Mouse (Mus musculus): Measurements from ENCODE around the gene Sco1. TPM values are rescaled to one million over a fixed set of nuclear protein-coding genes. Genes with fewer than 3 reads are reported as not detected.

The Sco1 gene
- polyA plus RNA-seq, 1 experiment from 2014 or later = 13.4 TPM

- Histone ChIP-seq H3K4me2 (replicated peaks; ENCODE audit: low read depth) (no peak overlapping the region), H3K9me3 (ENCODE audit: control insufficient read depth) (no peaks in the 10 kb centered on the region), H3K27ac (ENCODE audit: low read depth, low read length) (no peak overlapping the region), H3K4me3 (ENCODE audit: low read depth, low read length) (no peak overlapping the region), H3K4me1 (replicated peaks; ENCODE audit: control insufficient read depth, insufficient read depth, low read length) (no peaks in the 10 kb centered on the region), H3K9ac (ENCODE audit: low read depth, low read length) (no peak overlapping the region), H3K27me3 (replicated peaks; ENCODE audit: control insufficient read depth, insufficient read depth, low read length) (peaks cover 8% of the 10 kb centered on the region), H3K36me3 (ENCODE audit: control insufficient read depth, insufficient read depth) (no peaks in the 10 kb centered on the region)
- WGBS = 74% methylated on average over 11 of the region's 11 CpGs
- no peak for TF ChIP-seq CTCF (IDR thresholded peaks at IDR 0.05; ENCODE audit: low read depth)
- no peak for ATAC-seq
Measured at GRCm38 (mm10) chr11:67079740-67080139, 27.3 kb downstream of the Sco1 start.

- Histone ChIP-seq H3K4me1 (replicated peaks; ENCODE audit: control insufficient read depth, insufficient read depth, low read length) (no peaks in the 10 kb centered on the region), H3K4me3 (ENCODE audit: low read depth, low read length) (no peak overlapping the region), H3K27me3 (replicated peaks; ENCODE audit: control insufficient read depth, insufficient read depth, low read length) (peaks cover 9% of the 10 kb centered on the region), H3K9me3 (ENCODE audit: control insufficient read depth) (no peaks in the 10 kb centered on the region), H3K36me3 (ENCODE audit: control insufficient read depth, insufficient read depth) (no peaks in the 10 kb centered on the region), H3K4me2 (replicated peaks; ENCODE audit: low read depth) (no peak overlapping the region), H3K9ac (ENCODE audit: low read depth, low read length) (no peak overlapping the region), H3K27ac (ENCODE audit: low read depth, low read length) (no peak overlapping the region)
- ATAC-seq = no peak
- 5% methylated on average over 3 of the region's 3 CpGs for WGBS
- TF ChIP-seq CTCF (IDR thresholded peaks at IDR 0.05; ENCODE audit: low read depth) = peak; percentile 85
Measured at GRCm38 (mm10) chr11:67080168-67080567, 27.7 kb downstream of the Sco1 start.

DNA sequence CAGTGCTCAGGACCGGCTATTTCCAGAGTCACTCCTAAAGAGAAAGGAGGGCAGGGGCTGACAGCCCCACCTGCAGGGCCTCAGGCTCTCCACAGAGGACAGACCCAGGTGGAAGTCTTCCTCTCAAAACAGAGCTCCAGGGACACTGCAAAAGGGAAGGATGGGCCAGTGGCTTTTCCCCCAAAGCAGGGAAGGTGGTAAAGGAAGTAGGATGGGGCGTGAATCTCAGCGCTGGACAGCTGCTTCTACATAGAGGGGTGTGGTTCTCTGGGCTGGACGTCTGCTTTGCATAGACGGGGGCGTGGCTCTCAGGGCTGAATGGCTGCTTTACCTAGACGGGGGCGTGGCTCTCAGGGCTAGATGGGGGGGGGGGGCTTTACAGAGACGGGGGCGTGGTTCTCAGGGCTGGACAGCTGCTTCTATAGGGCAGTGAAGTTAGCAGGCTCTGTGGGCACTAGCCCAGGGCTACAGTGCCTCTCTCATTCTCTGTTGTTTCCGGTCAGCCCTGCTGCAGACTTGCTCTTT is 28.7 kb downstream of the Sco1 start:
- Histone ChIP-seq H3K4me3 (ENCODE audit: low read depth, low read length) (no peak overlapping the region), H3K4me2 (replicated peaks; ENCODE audit: low read depth) (peak overlapping the region; percentile 32; the same call in 1 of the 2 replicates), H3K27me3 (replicated peaks; ENCODE audit: control insufficient read depth, insufficient read depth, low read length) (peaks cover 9% of the 10 kb centered on the region), H3K9me3 (ENCODE audit: control insufficient read depth) (no peaks in the 10 kb centered on the region), H3K4me1 (replicated peaks; ENCODE audit: control insufficient read depth, insufficient read depth, low read length) (no peaks in the 10 kb centered on the region), H3K36me3 (ENCODE audit: control insufficient read depth, insufficient read depth) (no peaks in the 10 kb centered on the region), H3K27ac (ENCODE audit: low read depth, low read length) (no peak overlapping the region), H3K9ac (ENCODE audit: low read depth, low read length) (no peak overlapping the region)
- 2% methylated on average over 11 of the region's 11 CpGs for WGBS
- no peak for TF ChIP-seq CTCF (IDR thresholded peaks at IDR 0.05; ENCODE audit: low read depth)
- ATAC-seq = peak; percentile 63

- no peak for ATAC-seq
Measured at GRCm38 (mm10) chr11:67082188-67082587, 29.7 kb downstream of the Sco1 start.

GRCm38 (mm10) chr11:67082793-67083192 is 30.3 kb downstream of the Sco1 start:
- whole genome bisulfite sequencing = 78% methylated on average over 13 of the region's 13 CpGs
- no peak overlapping the region for H3K27ac ChIP-seq (ENCODE audit: low read depth, low read length)
- H3K9me3 ChIP-seq (ENCODE audit: control insufficient read depth) = no peaks in the 10 kb centered on the region
- H3K4me2 ChIP-seq (replicated peaks; ENCODE audit: low read depth) = no peak overlapping the region
- H3K4me1 ChIP-seq (replicated peaks; ENCODE audit: control insufficient read depth, insufficient read depth, low read length) = no peaks in the 10 kb centered on the region
- peaks cover 9% of the 10 kb centered on the region for H3K27me3 ChIP-seq (replicated peaks; ENCODE audit: control insufficient read depth, insufficient read depth, low read length)
- H3K9ac ChIP-seq (ENCODE audit: low read depth, low read length) = no peak overlapping the region
- no peak for ATAC-seq
- no peak overlapping the region for H3K4me3 ChIP-seq (ENCODE audit: low read depth, low read length)
- H3K36me3 ChIP-seq (ENCODE audit: control insufficient read depth, insufficient read depth) = no peaks in the 10 kb centered on the region
- no peak for TF ChIP-seq CTCF (IDR thresholded peaks at IDR 0.05; ENCODE audit: low read depth)

More at GRCm38 (mm10) chr11:67082188-67082587, 29.7 kb downstream of the Sco1 start:
- no peak overlapping the region for H3K27ac ChIP-seq (ENCODE audit: low read depth, low read length)
- H3K4me1 ChIP-seq (replicated peaks; ENCODE audit: control insufficient read depth, insufficient read depth, low read length) = no peaks in the 10 kb centered on the region
- H3K4me2 ChIP-seq (replicated peaks; ENCODE audit: low read depth) = no peak overlapping the region
- WGBS = 88% methylated on average over 7 of the region's 7 CpGs
- H3K9me3 ChIP-seq (ENCODE audit: control insufficient read depth) = no peaks in the 10 kb centered on the region
- no peak overlapping the region for H3K9ac ChIP-seq (ENCODE audit: low read depth, low read length)
- TF ChIP-seq CTCF (IDR thresholded peaks at IDR 0.05; ENCODE audit: low read depth) = no peak
- no peak overlapping the region for H3K4me3 ChIP-seq (ENCODE audit: low read depth, low read length)
- H3K27me3 ChIP-seq (replicated peaks; ENCODE audit: control insufficient read depth, insufficient read depth, low read length) = peaks cover 9% of the 10 kb centered on the region
- no peaks in the 10 kb centered on the region for H3K36me3 ChIP-seq (ENCODE audit: control insufficient read depth, insufficient read depth)

- 63% methylated on average over 6 of the region's 6 CpGs for WGBS
- no peak overlapping the region for H3K4me2 ChIP-seq (replicated peaks; ENCODE audit: low read depth)
- H3K9ac ChIP-seq (ENCODE audit: low read depth, low read length) = no peak overlapping the region
- no peak overlapping the region for H3K27ac ChIP-seq (ENCODE audit: low read depth, low read length)
- H3K9me3 ChIP-seq (ENCODE audit: control insufficient read depth) = no peaks in the 10 kb centered on the region
- H3K27me3 ChIP-seq (replicated peaks; ENCODE audit: control insufficient read depth, insufficient read depth, low read length) = peaks cover 9% of the 10 kb centered on the region
- ATAC-seq = no peak
- no peak for TF ChIP-seq CTCF (IDR thresholded peaks at IDR 0.05; ENCODE audit: low read depth)
- H3K4me1 ChIP-seq (replicated peaks; ENCODE audit: control insufficient read depth, insufficient read depth, low read length) = no peaks in the 10 kb centered on the region
- H3K4me3 ChIP-seq (ENCODE audit: low read depth, low read length) = no peak overlapping the region
- no peaks in the 10 kb centered on the region for H3K36me3 ChIP-seq (ENCODE audit: control insufficient read depth, insufficient read depth)
Measured at GRCm38 (mm10) chr11:67083239-67083638, 30.8 kb downstream of the Sco1 start.
